Mouse (Mus musculus): ENCODE data around the gene Sulf2. TPM values are rescaled to one million over a fixed set of nuclear protein-coding genes. Genes with fewer than 3 reads are reported as not detected.

The Sulf2 gene
- polyA plus RNA-seq, 2 experiments: 200 to 294 TPM

- no peak for TF ChIP-seq POLR2A (IDR thresholded peaks at IDR 0.05; ENCODE audit: borderline replicate concordance, extremely low read depth, insufficient read depth, insufficient read length)
- H3K9me3 ChIP-seq (ENCODE audit: control insufficient read depth, low read length): no peaks in the 10 kb centered on the region
- ATAC-seq (ENCODE audit: low FRiP score, low read depth): no peak
- no peaks in the 10 kb centered on the region for H3K27me3 ChIP-seq (ENCODE audit: control insufficient read depth, insufficient read depth, low read length)
- no peak overlapping the region for H3K4me3 ChIP-seq (replicated peaks; ENCODE audit: low read length)
- H3K36me3 ChIP-seq (ENCODE audit: control insufficient read depth, insufficient read depth, low read length): peaks cover 49% of the 10 kb centered on the region
- no peak for DNase-seq (ENCODE audit: low spot score)
- no peak overlapping the region for H3K27ac ChIP-seq (replicated peaks; ENCODE audit: low read depth, low read length)
- 54% methylated on average over 2 of the region's 2 CpGs for WGBS
- H3K9ac ChIP-seq (ENCODE audit: low read depth, low read length, severe bottlenecking): 0 out of 2 replicates have a peak overlapping the region, but pooled peaks have one; percentile 25
- no peak overlapping the region for H3K4me2 ChIP-seq (replicated peaks; ENCODE audit: low read depth, low read length, severe bottlenecking)
- no peaks in the 10 kb centered on the region; the same call in 1 of the 2 replicates for H3K4me1 ChIP-seq (ENCODE audit: control insufficient read depth, insufficient read depth, low read length)
Measured at GRCm38 (mm10) chr2:166106631-166107030, 48.8 kb downstream of the Sulf2 start.

- peaks cover 54% of the 10 kb centered on the region for H3K36me3 ChIP-seq (ENCODE audit: control insufficient read depth, insufficient read depth, low read length)
- peak overlapping the region; percentile 62 for H3K27ac ChIP-seq (replicated peaks; ENCODE audit: low read depth, low read length)
- no peaks in the 10 kb centered on the region for H3K9me3 ChIP-seq (ENCODE audit: control insufficient read depth, low read length)
- no peaks in the 10 kb centered on the region; the same call in 1 of the 2 replicates for H3K4me1 ChIP-seq (ENCODE audit: control insufficient read depth, insufficient read depth, low read length)
- no peak for ATAC-seq (ENCODE audit: low FRiP score, low read depth)
- DNase-seq (ENCODE audit: low spot score): no peak
- WGBS: 51% methylated on average over 9 of the region's 9 CpGs
- no peaks in the 10 kb centered on the region for H3K27me3 ChIP-seq (ENCODE audit: control insufficient read depth, insufficient read depth, low read length)
- H3K4me2 ChIP-seq (replicated peaks; ENCODE audit: low read depth, low read length, severe bottlenecking): no peak overlapping the region
- no peak overlapping the region; the same call in 1 of the 2 replicates for H3K9ac ChIP-seq (ENCODE audit: low read depth, low read length, severe bottlenecking)
- H3K4me3 ChIP-seq (replicated peaks; ENCODE audit: low read length): no peak overlapping the region
- TF ChIP-seq POLR2A (IDR thresholded peaks at IDR 0.05; ENCODE audit: borderline replicate concordance, extremely low read depth, insufficient read depth, insufficient read length): no peak
Measured at GRCm38 (mm10) chr2:166105911-166106310, 49.6 kb downstream of the Sulf2 start.

GRCm38 (mm10) chr2:166102893-166103292 is 52.6 kb downstream of the Sulf2 start:
- ATAC-seq (ENCODE audit: low FRiP score, low read depth): no peak
- Histone ChIP-seq H3K9me3 (ENCODE audit: control insufficient read depth, low read length) (no peaks in the 10 kb centered on the region), H3K4me2 (replicated peaks; ENCODE audit: low read depth, low read length, severe bottlenecking) (no peak overlapping the region), H3K27me3 (ENCODE audit: control insufficient read depth, insufficient read depth, low read length) (no peaks in the 10 kb centered on the region), H3K4me1 (ENCODE audit: control insufficient read depth, insufficient read depth, low read length) (no peaks in the 10 kb centered on the region; the same call in 1 of the 2 replicates), H3K9ac (ENCODE audit: low read depth, low read length, severe bottlenecking) (0 out of 2 replicates have a peak overlapping the region, but pooled peaks have one; percentile 25), H3K36me3 (ENCODE audit: control insufficient read depth, insufficient read depth, low read length) (peaks cover 61% of the 10 kb centered on the region), H3K27ac (replicated peaks; ENCODE audit: low read depth, low read length) (no peak overlapping the region), H3K4me3 (replicated peaks; ENCODE audit: low read length) (no peak overlapping the region)
- TF ChIP-seq POLR2A (IDR thresholded peaks at IDR 0.05; ENCODE audit: borderline replicate concordance, extremely low read depth, insufficient read depth, insufficient read length): no peak
- DNase-seq (ENCODE audit: low spot score): no peak
- WGBS: 80% methylated on average over 7 of the region's 7 CpGs

- H3K9me3 ChIP-seq (ENCODE audit: control insufficient read depth, low read length): no peaks in the 10 kb centered on the region
- H3K9ac ChIP-seq (ENCODE audit: low read depth, low read length, severe bottlenecking): no peak overlapping the region
- no peak for TF ChIP-seq POLR2A (IDR thresholded peaks at IDR 0.05; ENCODE audit: borderline replicate concordance, extremely low read depth, insufficient read depth, insufficient read length)
- H3K4me2 ChIP-seq (replicated peaks; ENCODE audit: low read depth, low read length, severe bottlenecking): no peak overlapping the region
- no peaks in the 10 kb centered on the region for H3K27me3 ChIP-seq (ENCODE audit: control insufficient read depth, insufficient read depth, low read length)
- no peak overlapping the region for H3K4me3 ChIP-seq (replicated peaks; ENCODE audit: low read length)
- WGBS: 85% methylated on average over 21 of the region's 21 CpGs
- H3K4me1 ChIP-seq (ENCODE audit: control insufficient read depth, insufficient read depth, low read length): no peaks in the 10 kb centered on the region; the same call in 1 of the 2 replicates
- 0 out of 2 replicates have a peak overlapping the region, but pooled peaks have one; percentile 19 for H3K27ac ChIP-seq (replicated peaks; ENCODE audit: low read depth, low read length)
- peaks cover 65% of the 10 kb centered on the region for H3K36me3 ChIP-seq (ENCODE audit: control insufficient read depth, insufficient read depth, low read length)
- DNase-seq (ENCODE audit: low spot score) (no peak), ATAC-seq (ENCODE audit: low FRiP score, low read depth) (no peak)
Measured at GRCm38 (mm10) chr2:166100309-166101262, 54.9 kb downstream of the Sulf2 start.

GRCm38 (mm10) chr2:166098292-166098933 is 57.0 kb downstream of the Sulf2 start:
- Histone ChIP-seq H3K4me3 (replicated peaks; ENCODE audit: low read length) (no peak overlapping the region), H3K9ac (ENCODE audit: low read depth, low read length, severe bottlenecking) (no peak overlapping the region), H3K9me3 (ENCODE audit: control insufficient read depth, low read length) (no peaks in the 10 kb centered on the region), H3K27me3 (ENCODE audit: control insufficient read depth, insufficient read depth, low read length) (no peaks in the 10 kb centered on the region), H3K4me1 (ENCODE audit: control insufficient read depth, insufficient read depth, low read length) (no peaks in the 10 kb centered on the region), H3K4me2 (replicated peaks; ENCODE audit: low read depth, low read length, severe bottlenecking) (no peak overlapping the region), H3K36me3 (ENCODE audit: control insufficient read depth, insufficient read depth, low read length) (peaks cover 72% of the 10 kb centered on the region), H3K27ac (replicated peaks; ENCODE audit: low read depth, low read length) (no peak overlapping the region)
- 77% methylated on average over 15 of the region's 15 CpGs for WGBS
- DNase-seq (ENCODE audit: low spot score) (no peak), ATAC-seq (ENCODE audit: low FRiP score, low read depth) (no peak)
- TF ChIP-seq POLR2A (IDR thresholded peaks at IDR 0.05; ENCODE audit: borderline replicate concordance, extremely low read depth, insufficient read depth, insufficient read length): no peak

All from limb, embryonic 14.5 days (tissue).